Mouse (Mus musculus) neural tube, embryonic 15.5 days (tissue): ENCODE measurements at regions not wholly inside any gene's neighbourhood (a gene's known extent, or its start where the extent isn't known, plus 50 kb on each side); places are given as distances from the start of the nearest gene placed in this dataset. TPM values are rescaled to one million over a fixed set of nuclear protein-coding genes. Genes with fewer than 3 reads are reported as not detected.

Experiments used
- ATAC-seq: fragments of 200-750 bp; cut with Nextera tagmentation; 2 replicates; pipeline ENCODE4 v1.8.0; 2017; ENCODE audit warnings: mild to moderate bottlenecking, moderate TSS enrichment, moderate library complexity; ENCODE audit not compliant: low FRiP score
- H3K27ac ChIP-seq: fragments of 300-500 bp; sonication (generic); replicated peaks from 2 replicates; pipeline ENCODE4 v1.5.1; 2015; ENCODE audit warnings: mild to moderate bottlenecking, inconsistent platforms
- H3K27me3 ChIP-seq: fragments of 300-500 bp; sonication (generic); replicated peaks from 2 replicates; pipeline ENCODE4 v1.6.1; 2015; ENCODE audit warnings: inconsistent platforms
- H3K36me3 ChIP-seq: fragments of 300-500 bp; sonication (generic); 2 replicates; pipeline ENCODE4 v1.6.1; 2015; ENCODE audit warnings: inconsistent platforms
- H3K4me1 ChIP-seq: fragments of 300-500 bp; sonication (generic); 2 replicates; pipeline ENCODE4 v1.6.1; 2015; ENCODE audit warnings: inconsistent platforms
- H3K4me2 ChIP-seq: fragments of 300-500 bp; sonication (generic); 2 replicates; pipeline ENCODE4 v1.6.1; 2015; ENCODE audit warnings: inconsistent platforms, mild to moderate bottlenecking, moderate library complexity
- H3K4me3 ChIP-seq: fragments of 300-500 bp; sonication (generic); replicated peaks from 2 replicates; pipeline ENCODE4 v1.5.1; 2015; ENCODE audit warnings: mild to moderate bottlenecking, inconsistent platforms
- H3K9ac ChIP-seq: fragments of 300-500 bp; sonication (generic); replicated peaks from 2 replicates; pipeline ENCODE4 v1.6.1; 2015; ENCODE audit warnings: mild to moderate bottlenecking, inconsistent platforms
- H3K9me3 ChIP-seq: fragments of 300-500 bp; sonication (generic); replicated peaks from 2 replicates; pipeline ENCODE4 v1.6.1; 2016; ENCODE audit warnings: inconsistent platforms
- WGBS: fragments of 180-500 bp; shearing (Covaris S2); methylation state at CpG from one replicate; pipeline ENCODE4 v1.1.7; 2015; ENCODE audit warnings: mixed read lengths; 5-methylcytosine and 5-hydroxymethylcytosine counted together
- microRNA-seq: library from miRNA; unstranded; fragments of <30 nt; microRNA quantifications from one replicate; pipeline ENCODE4, GENCODE M21; 2017

DNA sequence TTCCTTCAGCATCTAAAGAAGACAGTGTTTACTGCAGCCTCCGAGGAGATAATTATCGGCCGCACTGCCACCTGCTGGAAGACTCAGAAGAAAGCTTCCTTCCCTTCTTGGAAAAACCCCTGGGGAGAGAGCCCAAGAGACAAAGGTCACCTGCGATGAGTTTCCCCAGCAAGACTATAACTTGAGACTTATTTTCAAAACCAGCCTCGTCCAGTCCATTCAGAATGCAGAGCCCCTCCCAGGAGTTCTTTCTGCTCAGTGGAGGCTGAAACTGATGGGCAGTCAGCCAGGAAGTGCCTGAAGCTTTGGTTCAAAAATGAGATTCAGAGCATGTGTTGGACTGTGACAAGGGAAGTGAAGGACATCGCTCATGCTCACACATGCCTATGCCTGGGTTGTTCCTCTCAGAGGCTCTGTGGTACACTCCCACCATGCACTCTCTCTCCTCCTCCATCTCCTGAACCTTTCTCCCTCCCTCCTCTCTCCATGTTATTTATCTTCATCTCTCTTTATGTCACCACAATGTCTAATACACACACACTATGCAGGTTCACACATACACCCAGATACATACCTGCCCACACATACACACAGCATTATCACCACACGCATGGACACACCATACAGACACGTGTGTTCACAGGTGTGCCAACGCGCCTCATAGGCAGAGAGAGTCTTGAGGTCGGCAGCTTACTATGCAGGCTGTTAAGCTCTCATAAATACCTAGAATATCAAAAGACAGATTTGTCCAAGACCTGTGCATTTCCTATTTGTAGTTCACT is 78.3 kb upstream of the Pitrm1 start:
- Histone ChIP-seq H3K9ac (no peak overlapping the region), H3K4me2 (no peak overlapping the region), H3K27me3 (no peaks in the 10 kb centered on the region), H3K9me3 (no peaks in the 10 kb centered on the region), H3K4me1 (peaks cover 31% of the 10 kb centered on the region), H3K36me3 (no peaks in the 10 kb centered on the region), H3K27ac (no peak overlapping the region), H3K4me3 (no peak overlapping the region)
- peak; percentile 25 for ATAC-seq
- WGBS, result 57% methylated on average over 11 of the region's 11 CpGs

DNA sequence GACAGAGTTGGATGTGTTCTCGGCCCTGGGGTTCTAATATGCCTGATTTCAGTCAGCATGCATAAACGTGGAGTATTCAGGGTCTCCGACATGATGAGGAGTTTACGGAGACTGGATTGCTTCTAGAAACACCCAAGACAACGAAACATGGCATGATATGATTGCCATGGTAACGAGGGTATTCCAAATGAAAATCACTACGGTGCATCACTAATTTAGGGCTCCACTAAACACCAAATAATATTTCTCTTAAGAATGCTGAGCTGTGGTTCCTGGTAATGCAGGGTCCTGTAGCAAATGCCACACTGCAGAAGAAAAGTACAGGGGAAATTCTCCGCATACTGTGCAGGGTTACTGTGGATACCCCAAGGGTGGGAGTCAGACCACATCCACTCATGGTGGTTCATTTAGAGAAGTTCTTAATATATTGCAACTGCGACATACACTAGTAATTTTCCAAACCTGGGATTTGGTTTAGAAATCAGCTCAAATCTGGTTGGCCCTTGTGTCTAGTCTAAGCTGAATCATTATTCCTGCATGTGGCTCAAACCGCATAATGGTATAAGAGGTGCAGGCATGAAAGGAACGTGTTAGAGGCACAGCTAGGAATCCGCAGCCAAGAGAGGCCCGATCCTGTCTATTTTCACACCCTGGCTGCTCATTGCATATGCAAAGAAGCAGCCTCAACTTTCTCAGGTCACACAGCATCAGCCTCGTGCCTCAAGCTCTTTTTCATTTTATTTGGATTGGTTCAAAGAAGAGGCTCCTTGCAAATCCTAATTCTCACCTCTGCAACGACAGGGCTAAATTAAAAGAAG is 77.5 kb upstream of the Pitrm1 start:
- WGBS, result 54% methylated on average over 15 of the region's 15 CpGs
- Histone ChIP-seq H3K36me3 (no peaks in the 10 kb centered on the region), H3K27ac (no peak overlapping the region), H3K9ac (no peak overlapping the region), H3K4me1 (peaks cover 31% of the 10 kb centered on the region), H3K27me3 (no peaks in the 10 kb centered on the region), H3K9me3 (no peaks in the 10 kb centered on the region), H3K4me3 (no peak overlapping the region), H3K4me2 (no peak overlapping the region)
- no peak for ATAC-seq

DNA sequence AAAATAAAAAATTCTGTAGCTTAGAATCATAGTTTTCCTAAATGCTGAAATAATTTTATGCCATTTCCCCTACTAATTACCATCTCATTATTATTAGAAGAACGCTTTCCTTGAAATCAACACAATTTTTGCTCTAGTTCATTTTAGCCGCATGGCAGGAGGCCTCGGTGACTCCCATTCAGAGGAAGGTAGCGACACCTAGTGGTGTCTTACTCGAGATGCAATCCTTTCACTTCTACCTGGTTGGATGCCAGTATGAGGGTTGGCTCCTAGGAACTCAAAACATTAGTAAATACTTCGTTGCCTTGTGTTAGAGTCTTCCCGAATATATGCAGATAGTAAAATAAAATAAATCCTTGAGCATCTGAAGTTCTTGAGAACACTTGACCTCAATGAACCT is 76.3 kb upstream of the Pitrm1 start:
- ATAC-seq, result peak; percentile 85; the same call in 1 of the 2 replicates
- H3K4me2 ChIP-seq, result no peak overlapping the region
- H3K27ac ChIP-seq, result no peak overlapping the region
- 5% methylated on average over 7 of the region's 7 CpGs for WGBS
- H3K4me1 ChIP-seq, result peaks cover 31% of the 10 kb centered on the region
- H3K9me3 ChIP-seq, result no peaks in the 10 kb centered on the region
- no peaks in the 10 kb centered on the region for H3K36me3 ChIP-seq
- no peak overlapping the region for H3K9ac ChIP-seq
- H3K4me3 ChIP-seq, result no peak overlapping the region
- no peaks in the 10 kb centered on the region for H3K27me3 ChIP-seq

DNA sequence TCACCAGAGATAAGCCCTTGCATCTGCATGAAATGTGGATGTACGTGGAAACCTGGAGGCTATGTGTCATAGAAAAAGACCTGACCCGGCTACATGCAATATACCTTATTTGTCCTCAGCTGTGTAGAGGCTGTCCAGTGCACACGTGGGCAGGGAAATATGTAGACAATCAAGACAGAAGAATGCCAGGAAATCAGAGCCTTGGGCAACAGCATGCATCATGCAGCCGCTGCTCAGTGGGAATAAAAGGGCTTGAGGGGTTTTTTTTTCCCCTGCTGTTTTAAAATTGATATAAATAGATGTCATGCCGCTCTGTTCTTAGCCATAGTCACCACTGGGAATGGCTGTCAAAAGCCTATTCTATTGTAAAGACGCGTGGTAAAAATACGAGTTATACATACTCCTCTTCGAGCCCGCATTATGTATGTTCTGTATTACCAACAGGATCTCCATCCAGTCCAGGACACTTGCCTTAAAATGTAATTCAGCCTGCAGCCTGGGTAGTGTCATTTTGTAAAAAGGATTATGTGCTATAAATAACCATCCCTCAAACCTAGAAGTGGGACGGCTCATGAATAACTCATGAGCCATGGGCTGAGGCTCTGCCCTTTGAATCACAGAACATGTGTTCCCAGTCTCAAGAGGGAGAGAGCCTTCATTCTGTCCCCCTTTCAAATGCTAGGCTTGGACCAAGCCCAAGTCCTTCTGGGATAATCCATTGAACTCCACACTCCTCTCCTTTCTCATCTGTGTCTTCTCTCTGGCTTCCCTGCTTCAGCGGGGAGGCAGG is 74.4 kb upstream of the Pitrm1 start:
- Histone ChIP-seq H3K4me2 (no peak overlapping the region), H3K4me3 (no peak overlapping the region), H3K4me1 (peaks cover 31% of the 10 kb centered on the region), H3K9me3 (no peaks in the 10 kb centered on the region), H3K9ac (no peak overlapping the region), H3K27ac (no peak overlapping the region), H3K27me3 (no peaks in the 10 kb centered on the region), H3K36me3 (no peaks in the 10 kb centered on the region)
- WGBS, result 22% methylated on average over 12 of the region's 12 CpGs
- ATAC-seq, result 0 out of 2 replicates have a peak, but pooled peaks have one; percentile 24

DNA sequence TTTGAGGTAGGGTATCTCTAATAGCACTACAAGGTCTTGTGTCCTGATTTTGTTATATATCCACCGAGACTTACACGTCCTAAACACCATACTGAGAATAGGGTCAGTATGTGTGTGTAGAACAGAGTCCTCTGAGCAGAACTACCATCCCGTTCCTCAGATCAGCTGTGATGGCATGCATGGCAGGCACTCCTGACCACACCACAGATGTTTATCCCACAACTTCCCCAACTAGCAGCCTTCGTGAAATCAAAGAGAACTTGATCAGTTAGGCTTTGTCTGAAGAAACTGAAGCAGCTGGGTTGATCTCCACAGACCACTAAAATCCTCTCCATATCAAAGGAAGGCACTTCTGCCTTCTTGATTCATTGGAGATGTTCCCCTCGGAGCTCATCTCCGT is 68.3 kb upstream of the Pitrm1 start:
- Histone ChIP-seq H3K27me3 (no peaks in the 10 kb centered on the region), H3K4me1 (no peaks in the 10 kb centered on the region), H3K36me3 (no peaks in the 10 kb centered on the region), H3K9ac (no peak overlapping the region), H3K4me2 (no peak overlapping the region), H3K9me3 (no peaks in the 10 kb centered on the region), H3K4me3 (no peak overlapping the region), H3K27ac (no peak overlapping the region)
- 72% methylated on average over 6 of the region's 6 CpGs for WGBS
- no peak for ATAC-seq

DNA sequence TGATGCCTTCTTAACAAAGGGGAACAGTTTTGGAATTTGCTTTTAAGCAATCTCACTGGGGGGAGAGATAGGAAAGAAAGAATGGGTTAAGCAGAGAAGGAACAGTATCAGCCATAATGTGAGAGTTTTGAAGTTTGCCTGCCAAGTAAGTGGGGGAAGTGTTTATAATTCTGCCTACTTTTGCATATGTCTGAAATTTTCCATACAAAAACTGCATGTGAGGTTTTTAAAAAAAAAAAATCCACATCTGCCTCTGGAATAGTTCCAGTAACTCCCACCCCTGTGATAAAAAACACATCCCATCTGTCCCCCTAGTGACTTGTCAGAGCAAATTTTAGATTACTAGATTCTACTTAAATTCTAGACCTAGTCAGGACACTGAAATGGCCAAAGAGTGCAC is 63.5 kb upstream of the Pitrm1 start:
- ATAC-seq, result no peak
- Histone ChIP-seq H3K9ac (no peak overlapping the region), H3K27me3 (no peaks in the 10 kb centered on the region), H3K4me1 (no peaks in the 10 kb centered on the region), H3K9me3 (no peaks in the 10 kb centered on the region), H3K36me3 (no peaks in the 10 kb centered on the region), H3K4me2 (no peak overlapping the region), H3K4me3 (no peak overlapping the region), H3K27ac (no peak overlapping the region)

DNA sequence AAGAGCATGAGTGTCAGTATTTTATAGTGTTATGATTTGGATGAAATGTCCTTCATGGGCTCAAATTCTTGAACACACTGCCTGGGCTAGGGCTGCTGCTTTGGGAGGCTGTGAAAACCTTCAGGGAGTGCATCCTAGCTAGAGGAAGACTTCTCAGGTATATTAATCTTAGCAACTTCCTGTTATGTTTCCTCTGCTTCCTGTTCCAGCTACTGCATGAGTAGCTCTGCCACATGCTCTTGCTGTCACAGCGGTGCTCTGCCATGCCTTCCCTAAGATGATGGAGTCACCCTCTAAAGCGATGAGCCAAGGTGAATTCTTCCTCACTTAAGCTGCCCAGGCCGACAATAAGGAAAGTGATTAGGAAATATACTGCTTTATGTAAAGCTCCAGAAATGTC is 60.1 kb upstream of the Pitrm1 start:
- 94% methylated on average over 3 of the region's 3 CpGs for WGBS
- H3K4me1 ChIP-seq, result no peaks in the 10 kb centered on the region
- no peaks in the 10 kb centered on the region for H3K9me3 ChIP-seq
- H3K27me3 ChIP-seq, result no peaks in the 10 kb centered on the region
- H3K4me2 ChIP-seq, result no peak overlapping the region
- H3K9ac ChIP-seq, result no peak overlapping the region
- H3K4me3 ChIP-seq, result no peak overlapping the region
- no peak overlapping the region for H3K27ac ChIP-seq
- ATAC-seq, result no peak
- no peaks in the 10 kb centered on the region for H3K36me3 ChIP-seq

DNA sequence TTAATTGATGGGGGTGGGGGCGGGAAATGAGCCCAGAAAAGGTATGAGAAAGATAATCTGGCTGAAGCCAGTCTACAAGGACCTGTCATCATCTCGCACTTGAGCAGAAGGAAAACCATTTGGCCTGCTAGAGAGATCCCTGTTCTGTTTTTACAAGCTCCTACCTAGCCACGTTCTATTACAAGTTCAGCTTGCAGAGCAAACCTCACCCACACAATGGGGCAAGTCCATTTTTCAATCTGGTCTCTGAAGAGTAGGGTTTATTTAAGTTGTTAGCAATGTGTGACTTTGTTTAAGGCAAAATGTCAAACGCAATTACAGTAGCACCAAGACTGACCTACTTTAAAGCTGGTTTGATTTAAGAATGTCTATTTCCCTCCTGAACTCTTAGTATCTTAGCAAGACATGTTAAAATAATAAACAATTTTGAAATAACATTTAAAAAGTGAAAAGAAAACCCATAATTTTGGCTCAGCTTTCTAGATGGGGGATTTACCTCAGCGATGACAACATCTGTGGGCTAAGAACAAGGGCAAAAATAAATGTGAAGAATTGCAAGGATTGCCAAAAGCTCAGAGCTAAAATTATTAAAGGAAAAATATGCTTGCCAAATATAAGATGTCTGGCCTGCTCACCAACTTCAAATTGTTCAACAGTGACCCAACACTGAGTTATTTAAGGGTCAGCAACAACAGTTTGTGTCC is 54.9 kb upstream of the Pitrm1 start:
- Histone ChIP-seq H3K27me3 (no peaks in the 10 kb centered on the region), H3K9me3 (no peaks in the 10 kb centered on the region), H3K4me2 (no peak overlapping the region), H3K9ac (no peak overlapping the region), H3K4me3 (no peak overlapping the region), H3K36me3 (no peaks in the 10 kb centered on the region), H3K27ac (no peak overlapping the region), H3K4me1 (no peaks in the 10 kb centered on the region)
- 88% methylated on average over 5 of the region's 5 CpGs for whole genome bisulfite sequencing
- ATAC-seq, result no peak

Small RNA genes lying in the stretch of these regions (microRNA-seq; reads per million reads assigned to microRNA genes)
- gene Gm26259, result not detected
